Mouse (Mus musculus) heart, postnatal 36 days (tissue): ENCODE results near the gene Bcl2a1d. TPM values are rescaled to one million over a fixed set of nuclear protein-coding genes. Genes with fewer than 3 reads are reported as not detected.
"Not testable (repeated sequence)": the region's sequence is repeated elsewhere in the genome, so short reads cannot be mapped to it uniquely, and the experiment has no call there.

Source experiments
- DNase-seq, 2 experiments: peaks; one replicate each; pipeline ENCODE4 v3.0.0; 2021 to 2022
- intact Hi-C: fragments of 180-260 bp; cut with DNase I; formaldehyde crosslinking; loops from one replicate; pipeline ENCODE4 v1.15.1; 2025
- total RNA-seq, 2 experiments: library from RNA; stranded (reverse); gene quantifications; 2 replicates each; pipeline ENCODE4 v1.2.3; 2021

Gene Bcl2a1d
- total RNA-seq = 1 to 10 TPM in 1 of 2 experiments, not detected in 1; 1.2 TPM

- DNase-seq, intact Hi-C loops: not testable (repeated sequence)
These were observed at the start of gene Bcl2a1d for GRCm38 (mm10) chr9:88731728-88732127. Gene Bcl2a1d, minus strand, starts transcription at chr9:88731914.

GRCm38 (mm10) chr9:88770239-88770638 lies 38.5 kb upstream of the Bcl2a1d start:
- DNase-seq, intact Hi-C loops: not testable (repeated sequence)

- intact Hi-C loops, DNase-seq: not testable (repeated sequence)
These were observed 37.8 kb upstream of the Bcl2a1d start for GRCm38 (mm10) chr9:88769470-88769869.

- intact Hi-C loops = not testable (repeated sequence)
- DNase-seq = peak in 1 of 2 experiments; percentile 48
These were observed 15.0 kb upstream of the Bcl2a1d start for GRCm38 (mm10) chr9:88746687-88747086.

GRCm38 (mm10) chr9:88746046-88746445 lies 14.3 kb upstream of the Bcl2a1d start:
- intact Hi-C loops, DNase-seq: not testable (repeated sequence)

GRCm38 (mm10) chr9:88735289-88735688 lies 3.6 kb upstream of the Bcl2a1d start:
- DNase-seq, intact Hi-C loops: not testable (repeated sequence)

- DNase-seq, intact Hi-C loops: not testable (repeated sequence)
These were observed 1.5 kb upstream of the Bcl2a1d start for GRCm38 (mm10) chr9:88733182-88733581.

GRCm38 (mm10) chr9:88732334-88732733 lies 620 bp upstream of the Bcl2a1d start:
- DNase-seq, intact Hi-C loops: not testable (repeated sequence)

GRCm38 (mm10) chr9:88728311-88728710 lies 3.4 kb downstream of the Bcl2a1d start:
- intact Hi-C loops, DNase-seq: not testable (repeated sequence)

GRCm38 (mm10) chr9:88721628-88722027 lies 10.1 kb downstream of the Bcl2a1d start:
- intact Hi-C loops, DNase-seq: not testable (repeated sequence)

GRCm38 (mm10) chr9:88719989-88720537 lies 11.7 kb downstream of the Bcl2a1d start, which contains the start of gene Mthfsl:
Gene Mthfsl, minus strand, starts transcription at chr9:88720296.
- intact Hi-C loops = loop anchor here (10.0 kb wide), 1 partner anchor 175 kb away; the partner anchor contains the start of gene Zfp949
- DNase-seq = peak; percentile 24 to 58

- peak; percentile 29 to 63 for DNase-seq
- intact Hi-C loops = loop anchor here (10.0 kb wide), 1 partner anchor 174 kb away; the partner anchor contains the start of gene Zfp949
These were observed 12.4 kb downstream of the Bcl2a1d start for GRCm38 (mm10) chr9:88719073-88719921.

GRCm38 (mm10) chr9:88718593-88718992 lies 13.1 kb downstream of the Bcl2a1d start:
- intact Hi-C loops = loop anchor here (10.0 kb wide), 1 partner anchor 174 kb away; the partner anchor contains the start of gene Zfp949
- not testable (repeated sequence) for DNase-seq

- intact Hi-C loops = loop anchor here (10.0 kb wide), 1 partner anchor 173 kb away; the partner anchor contains the start of gene Zfp949
- DNase-seq = not testable (repeated sequence)
These were observed 13.6 kb downstream of the Bcl2a1d start for GRCm38 (mm10) chr9:88718140-88718539.

- DNase-seq = not testable (repeated sequence)
- intact Hi-C loops = loop anchor here (10.0 kb wide), 1 partner anchor 170 kb away; the partner anchor contains the start of gene Zfp949
These were observed 17.2 kb downstream of the Bcl2a1d start for GRCm38 (mm10) chr9:88714515-88714914.

GRCm38 (mm10) chr9:88712164-88712749 lies 19.5 kb downstream of the Bcl2a1d start:
- not testable (repeated sequence) for DNase-seq
- intact Hi-C loops = loop anchor here (10.0 kb wide), 1 partner anchor 167 kb away; the partner anchor contains the start of gene Zfp949

- not testable (repeated sequence) for DNase-seq
- intact Hi-C loops = loop anchor here (10.0 kb wide), 1 partner anchor 166 kb away; the partner anchor contains the start of gene Zfp949
These were observed 20.7 kb downstream of the Bcl2a1d start for GRCm38 (mm10) chr9:88710910-88711438.

GRCm38 (mm10) chr9:88710439-88710838 lies 21.3 kb downstream of the Bcl2a1d start:
- DNase-seq = not testable (repeated sequence)
- intact Hi-C loops = loop anchor here (10.0 kb wide), 1 partner anchor 166 kb away; the partner anchor contains the start of gene Zfp949

GRCm38 (mm10) chr9:88709794-88710193 lies 21.9 kb downstream of the Bcl2a1d start:
- intact Hi-C loops = loop anchor here (1.0 to 10.0 kb wide), 2 partner anchors 165 to 510 kb away; partner anchors contain the start of gene Zfp949
- DNase-seq = not testable (repeated sequence)

- intact Hi-C loops = loop anchor here (1.0 kb wide), 1 partner anchor 510 kb away; no protein-coding TSS in a partner anchor
These were observed 22.4 kb downstream of the Bcl2a1d start for GRCm38 (mm10) chr9:88709304-88709703.

More at GRCm38 (mm10) chr9:88709304-88709703, 22.4 kb downstream of the Bcl2a1d start:
- no peak for DNase-seq
